Mouse (Mus musculus) urinary bladder, adult 2 months (tissue): ENCODE measurements around the gene Ift122. TPM values are rescaled to one million over a fixed set of nuclear protein-coding genes. Genes with fewer than 3 reads are reported as not detected.
"Not testable (repeated sequence)": the region's sequence is repeated elsewhere in the genome, so short reads cannot be mapped to it uniquely, and the experiment has no call there.

Source experiments
- DNase-seq: peaks from one replicate; pipeline ENCODE4 v3.0.0; 2022; ENCODE audit warnings: low spot score
- polyA plus RNA-seq: library from polyadenylated mRNA; depleted of rRNA; stranded (reverse); fragments of >200 nt; gene quantifications from 2 replicates; pipeline ENCODE4 v1.2.3, GENCODE M21; 2012

Gene Ift122
- polyA plus RNA-seq, 1 experiment: 12.8 TPM

DNA sequence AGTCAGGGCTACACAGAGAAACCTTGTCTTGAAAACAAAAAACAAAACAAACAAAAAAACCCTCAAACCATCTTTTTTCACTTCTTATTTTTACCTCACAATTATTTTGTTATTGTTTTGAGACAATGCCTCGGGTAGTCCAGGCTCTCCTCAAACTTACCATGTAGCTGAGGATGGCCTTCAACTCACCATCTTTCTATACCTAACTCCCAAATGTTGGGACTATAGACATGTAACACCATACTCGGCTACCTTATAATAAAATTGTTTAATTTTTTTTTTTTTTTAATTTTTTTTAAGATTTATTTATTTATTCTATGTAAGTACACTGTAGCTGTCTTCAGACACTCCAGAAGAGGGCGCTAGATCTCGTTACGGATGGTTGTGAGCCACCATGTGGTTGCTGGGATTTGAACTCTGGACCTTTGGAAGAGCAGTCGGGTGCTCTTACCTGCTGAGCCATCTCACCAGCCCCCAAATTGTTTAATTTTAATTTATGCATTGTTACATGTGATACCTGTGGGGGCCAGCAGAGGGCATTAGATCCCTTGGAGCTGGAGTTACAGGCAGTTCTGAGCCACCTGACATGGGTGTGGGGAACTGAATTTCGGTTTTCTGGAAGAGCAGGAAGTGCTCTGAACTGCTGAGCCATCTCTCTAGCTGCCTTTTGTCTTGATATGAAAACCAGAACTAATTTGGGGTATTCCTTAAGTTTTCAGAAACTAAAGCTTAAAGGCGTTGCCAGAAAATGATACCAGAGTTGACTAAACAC, 6.4 kb upstream of the Ift122 start:
- no peak for DNase-seq

DNA sequence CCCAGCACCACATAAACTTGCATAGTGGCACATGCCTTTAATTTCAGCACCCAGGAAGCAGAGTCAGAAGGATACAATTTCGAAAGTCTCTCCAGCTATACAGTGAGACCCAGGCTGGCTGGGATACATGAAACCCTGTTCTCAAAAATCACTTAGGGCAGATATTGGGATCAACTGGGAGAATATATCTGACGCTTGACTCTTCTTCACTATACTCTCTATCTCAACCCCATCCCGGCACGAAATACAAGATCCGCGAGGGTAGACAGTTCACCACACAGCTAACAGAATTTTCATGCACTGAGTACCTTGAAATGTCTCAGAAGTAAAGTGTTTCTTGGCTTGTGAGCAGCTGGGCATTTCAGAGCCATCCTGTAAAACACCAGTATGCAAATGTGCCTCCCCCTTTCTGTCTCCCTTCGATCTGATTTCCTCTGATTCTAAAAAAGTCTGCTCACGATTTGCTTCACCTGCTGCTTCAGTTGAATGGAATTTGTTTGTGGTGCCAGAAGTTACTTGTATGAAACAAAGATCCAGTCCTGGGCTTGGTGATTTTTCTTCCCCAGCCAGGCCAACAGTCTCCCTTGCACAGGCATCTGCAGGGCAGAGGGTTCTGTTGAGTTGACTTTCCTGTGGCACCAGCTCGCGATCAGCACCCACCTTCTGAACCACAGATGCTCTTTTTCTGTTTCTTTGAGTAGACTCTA, 4.5 kb upstream of the Ift122 start:
- no peak for DNase-seq

DNA sequence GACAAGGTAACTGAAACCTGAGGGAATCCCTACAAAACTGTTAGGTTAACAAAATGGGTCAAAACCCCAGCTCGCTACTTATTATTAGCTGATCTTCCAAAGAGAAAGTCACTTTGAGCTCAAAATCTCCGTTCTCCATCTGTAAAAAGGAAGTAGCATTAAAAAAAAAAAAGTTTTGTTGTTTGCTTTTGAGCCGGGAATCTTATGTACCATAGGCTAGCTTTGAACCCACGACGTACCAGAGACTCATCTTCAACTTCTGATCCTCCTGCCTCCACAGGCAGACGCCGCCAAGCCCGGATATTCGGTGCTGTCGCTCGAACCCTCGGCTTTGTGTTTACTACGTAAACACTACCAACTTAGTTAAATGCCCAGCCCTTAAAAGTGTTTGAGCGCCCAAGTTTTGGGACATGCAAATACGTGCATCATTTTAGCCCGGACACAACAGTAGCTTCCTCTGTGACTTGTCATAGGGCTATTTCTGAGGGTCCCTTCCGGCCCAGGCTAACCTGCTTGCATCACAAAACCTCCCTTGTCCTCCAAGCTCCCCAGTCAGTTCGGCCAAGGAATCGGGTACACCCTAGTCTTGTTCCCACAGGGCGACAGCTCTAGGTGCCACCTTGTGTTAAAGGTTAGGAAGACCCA, 702 bp upstream of the Ift122 start:
- no peak for DNase-seq

DNA sequence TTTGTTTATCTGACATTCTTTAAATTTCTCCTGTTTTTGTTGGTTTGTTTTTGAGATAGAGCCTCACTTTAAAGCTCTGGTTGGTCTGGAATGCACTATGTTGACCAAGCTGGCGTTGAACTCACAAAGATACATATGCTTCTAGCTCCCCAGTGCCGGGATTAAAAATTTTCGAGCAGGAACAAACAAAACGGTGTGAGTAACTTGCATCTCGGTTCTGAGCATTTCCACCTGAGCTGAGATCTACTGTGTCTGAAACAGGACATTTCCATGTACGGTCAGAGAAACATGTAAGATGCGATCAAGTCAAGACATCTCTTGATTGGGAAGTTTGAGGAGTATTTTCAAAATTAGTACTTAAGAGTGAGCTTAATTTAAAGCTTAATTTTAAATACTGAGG, 715 bp downstream of the Ift122 start:
- DNase-seq: no peak

DNA sequence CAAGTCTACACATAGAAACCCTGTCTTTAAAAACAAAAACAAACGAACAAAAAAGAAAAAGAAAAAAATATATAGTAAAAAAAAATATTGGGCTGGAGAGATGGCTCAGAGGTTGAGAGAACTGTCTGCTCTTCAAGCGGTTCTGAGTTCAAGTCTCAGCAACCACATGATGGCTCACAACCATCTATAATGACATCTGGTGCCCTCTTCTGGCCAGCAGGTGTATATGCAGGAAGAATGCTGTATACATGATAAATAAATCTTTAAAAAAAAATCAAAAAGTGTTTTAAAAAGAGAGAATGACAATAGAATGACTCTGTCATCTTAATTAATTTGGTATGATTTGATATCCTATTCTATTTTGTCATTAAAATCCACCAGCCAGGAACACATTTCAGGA, 1.2 kb downstream of the Ift122 start:
- no peak for DNase-seq

DNA sequence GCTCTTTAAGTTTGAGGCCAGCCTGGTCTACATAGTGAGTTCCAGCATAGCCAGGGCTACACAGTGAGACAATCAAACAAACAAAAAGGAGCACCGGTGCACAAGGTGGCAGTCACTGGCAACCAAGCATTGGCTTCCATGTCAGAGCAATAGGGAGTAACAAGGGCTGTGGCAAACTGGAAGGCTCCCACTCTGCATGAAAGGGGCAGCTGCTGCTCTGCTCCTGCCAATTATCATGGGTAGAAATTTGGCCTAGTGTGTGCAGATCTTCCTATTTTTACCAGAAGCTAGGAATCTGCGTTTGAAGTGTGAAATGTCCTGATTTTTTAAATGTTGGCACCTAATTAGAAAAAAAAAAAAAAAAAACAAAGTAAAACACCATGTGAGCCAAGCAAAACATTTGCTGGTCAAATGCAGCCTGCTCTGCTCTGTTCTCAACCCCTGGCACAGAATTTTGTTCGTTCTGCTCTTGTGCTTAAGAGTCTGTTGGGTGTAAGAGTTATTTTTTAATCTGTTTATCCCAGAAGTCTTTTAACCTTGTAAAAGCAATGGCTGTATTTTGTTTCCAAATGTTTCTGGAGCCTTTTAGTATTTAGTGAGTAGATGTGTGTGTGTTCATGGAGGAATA, 2.6 kb downstream of the Ift122 start:
- DNase-seq: no peak

DNA sequence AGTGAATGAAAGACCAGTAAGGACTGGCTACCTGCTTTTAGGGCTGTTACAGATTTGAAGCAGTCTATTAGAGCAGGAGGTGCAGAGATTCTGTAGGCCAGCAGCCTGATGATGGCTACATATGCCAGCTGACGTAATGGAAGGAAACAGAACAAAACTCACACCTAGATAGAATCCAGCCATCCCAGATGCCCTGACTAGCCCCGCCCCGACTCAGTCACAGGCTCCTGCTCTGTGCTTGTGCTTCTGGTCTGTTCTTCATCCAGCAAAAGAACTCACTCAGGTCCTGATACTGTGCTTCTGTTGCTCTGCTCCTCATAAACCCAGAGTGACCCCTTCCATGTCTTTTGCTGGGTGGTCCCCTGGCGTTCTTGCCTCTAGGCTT, 3.1 kb downstream of the Ift122 start:
- no peak for DNase-seq

DNA sequence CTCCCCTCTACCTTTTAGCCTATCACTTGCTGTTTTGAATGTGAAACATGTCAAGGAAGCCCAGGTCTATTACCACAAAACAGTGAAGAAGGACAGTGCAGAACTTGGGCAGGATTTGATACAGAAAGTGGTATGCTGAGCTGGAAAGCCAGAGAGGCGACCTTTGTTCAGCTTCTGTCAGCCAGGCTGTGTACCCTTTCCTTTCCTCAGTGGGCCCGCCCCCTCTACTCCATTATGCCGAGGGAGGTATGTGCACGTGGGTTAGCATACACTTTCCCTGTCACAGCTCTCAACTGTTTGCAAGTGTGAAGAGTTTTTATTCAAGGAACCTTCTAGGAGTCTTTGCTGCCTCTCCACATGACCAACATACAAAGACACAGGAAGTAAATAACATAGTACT, 6.0 kb downstream of the Ift122 start:
- DNase-seq: no peak

DNA sequence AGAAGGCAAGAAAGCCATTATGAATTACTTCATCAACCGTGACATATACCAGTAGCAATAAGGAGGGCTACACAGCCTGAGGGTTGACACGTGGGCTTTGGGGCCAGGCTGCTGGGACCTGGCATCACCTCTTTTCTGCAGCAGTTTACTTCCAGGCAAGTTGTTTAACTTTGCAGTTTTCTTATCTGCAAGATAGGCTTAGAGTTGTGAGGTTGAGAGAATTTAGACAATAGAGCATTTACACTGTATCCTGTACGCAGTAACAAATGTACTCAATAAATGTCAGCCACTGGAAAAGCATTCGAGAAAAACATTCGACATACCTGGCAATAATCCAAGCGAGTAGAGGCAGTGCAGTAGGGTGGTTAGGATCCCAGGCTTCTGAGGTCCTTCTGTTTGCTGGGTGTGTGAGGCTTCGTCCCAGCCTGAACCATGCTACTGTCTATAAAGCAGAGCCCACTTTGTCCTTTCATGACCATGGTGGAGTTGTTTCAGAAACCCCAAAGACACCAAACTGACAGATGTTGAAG, 6.8 kb downstream of the Ift122 start:
- DNase-seq: no peak

DNA sequence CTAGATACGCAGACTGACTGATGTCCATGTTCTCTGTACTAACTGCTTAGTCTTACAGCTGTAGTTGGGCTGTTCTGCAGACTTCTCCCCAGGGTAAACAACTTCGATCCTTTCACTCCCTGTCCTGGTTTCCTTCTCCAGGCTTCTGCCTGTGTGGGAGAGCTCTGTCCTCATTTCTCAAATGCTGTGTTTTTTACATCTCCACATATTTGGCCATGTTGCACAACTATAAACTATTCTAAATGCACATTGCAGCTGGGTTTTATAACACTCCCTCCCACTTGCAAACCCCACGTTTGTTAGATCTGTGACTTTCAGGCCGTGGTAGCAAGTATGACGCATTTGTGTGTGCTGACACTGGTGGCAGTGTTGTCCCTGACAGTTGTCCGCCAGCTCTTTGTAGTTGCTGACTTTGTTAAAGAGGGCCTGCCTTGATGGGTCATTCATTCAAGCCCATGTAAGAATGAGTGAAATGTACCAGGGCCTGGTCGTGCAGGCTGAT, 10.1 kb downstream of the Ift122 start:
- no peak for DNase-seq

DNA sequence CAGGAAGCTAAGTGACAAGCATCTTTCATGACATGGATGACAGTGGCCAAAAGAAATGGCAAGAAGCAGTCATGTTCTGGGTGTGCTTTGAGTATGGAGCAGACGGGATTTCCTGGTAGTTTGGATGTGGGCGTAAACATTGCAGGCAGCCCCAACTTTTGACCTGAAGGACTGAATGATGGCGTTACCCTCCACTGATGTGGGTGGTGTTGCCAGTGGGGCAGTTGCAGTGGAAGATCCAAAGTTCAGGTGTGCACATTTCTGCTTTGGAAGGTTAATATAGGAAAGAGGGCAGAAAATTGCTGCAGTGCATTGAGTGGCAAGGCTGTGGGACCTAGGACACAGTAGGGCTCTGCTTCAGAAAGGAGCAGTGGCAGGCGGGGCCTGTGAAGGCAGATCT, 12.0 kb downstream of the Ift122 start:
- no peak for DNase-seq

DNA sequence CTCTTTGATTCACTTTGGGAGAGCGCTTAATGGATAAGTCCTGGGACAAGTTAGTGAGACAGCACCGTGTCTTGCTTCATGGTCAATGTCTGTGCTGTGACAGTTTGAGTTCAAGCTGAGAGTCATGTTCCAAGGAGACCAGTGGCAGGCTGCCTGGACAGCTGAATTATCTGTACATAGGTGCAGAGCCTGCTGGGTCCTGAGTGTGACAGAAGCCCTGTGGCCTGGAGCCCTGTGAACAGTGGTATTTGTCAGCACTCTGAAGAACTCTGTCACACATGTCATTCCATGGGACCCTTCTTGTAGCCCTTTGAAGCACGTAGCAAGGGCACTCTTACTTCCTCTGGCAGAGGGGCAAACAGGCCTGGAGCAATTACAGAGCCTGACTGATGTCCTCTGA, 13.9 kb downstream of the Ift122 start:
- not testable (repeated sequence) for DNase-seq

DNA sequence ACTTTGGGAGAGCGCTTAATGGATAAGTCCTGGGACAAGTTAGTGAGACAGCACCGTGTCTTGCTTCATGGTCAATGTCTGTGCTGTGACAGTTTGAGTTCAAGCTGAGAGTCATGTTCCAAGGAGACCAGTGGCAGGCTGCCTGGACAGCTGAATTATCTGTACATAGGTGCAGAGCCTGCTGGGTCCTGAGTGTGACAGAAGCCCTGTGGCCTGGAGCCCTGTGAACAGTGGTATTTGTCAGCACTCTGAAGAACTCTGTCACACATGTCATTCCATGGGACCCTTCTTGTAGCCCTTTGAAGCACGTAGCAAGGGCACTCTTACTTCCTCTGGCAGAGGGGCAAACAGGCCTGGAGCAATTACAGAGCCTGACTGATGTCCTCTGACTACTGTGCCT, 18.0 kb downstream of the Ift122 start:
- not testable (repeated sequence) for DNase-seq

DNA sequence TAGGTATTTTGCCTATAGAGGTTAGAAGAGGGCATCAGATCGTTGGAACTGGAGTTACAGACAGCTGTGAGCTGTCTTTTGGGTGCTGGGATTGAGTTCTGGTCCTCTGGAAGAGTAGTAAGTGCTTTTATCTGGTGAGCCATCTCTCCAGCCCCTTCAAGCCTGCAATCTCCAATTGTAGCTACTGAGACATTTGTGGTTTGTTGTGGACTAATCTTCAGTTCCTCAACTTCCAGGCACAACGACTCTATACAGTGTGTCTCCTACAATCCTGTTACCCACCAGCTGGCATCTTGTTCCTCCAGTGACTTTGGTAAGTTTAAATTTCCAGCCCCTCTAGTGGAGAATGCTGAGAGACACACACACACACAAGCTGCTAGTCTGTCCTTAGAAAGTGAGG, 24.0 kb downstream of the Ift122 start:
- no peak for DNase-seq

DNA sequence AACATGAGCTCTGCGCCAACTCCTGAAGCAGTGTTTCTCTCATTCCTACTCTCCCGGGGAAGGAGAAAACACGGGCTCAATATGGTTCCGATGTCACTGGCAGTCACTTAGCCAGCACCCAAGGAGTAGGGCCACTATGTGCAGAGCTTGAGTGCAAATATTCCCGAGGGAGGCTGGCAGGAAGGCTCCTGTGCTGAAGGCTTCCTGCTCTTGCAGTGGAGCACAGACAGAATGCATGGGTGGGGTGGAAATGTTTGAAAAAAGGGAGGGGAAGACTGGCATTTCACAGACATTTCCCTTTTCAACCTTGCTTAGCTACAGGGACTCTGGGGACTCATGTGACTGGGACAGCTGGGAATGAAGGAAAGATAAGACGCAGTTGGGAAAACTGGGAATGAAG, 25.4 kb downstream of the Ift122 start:
- DNase-seq: no peak

DNA sequence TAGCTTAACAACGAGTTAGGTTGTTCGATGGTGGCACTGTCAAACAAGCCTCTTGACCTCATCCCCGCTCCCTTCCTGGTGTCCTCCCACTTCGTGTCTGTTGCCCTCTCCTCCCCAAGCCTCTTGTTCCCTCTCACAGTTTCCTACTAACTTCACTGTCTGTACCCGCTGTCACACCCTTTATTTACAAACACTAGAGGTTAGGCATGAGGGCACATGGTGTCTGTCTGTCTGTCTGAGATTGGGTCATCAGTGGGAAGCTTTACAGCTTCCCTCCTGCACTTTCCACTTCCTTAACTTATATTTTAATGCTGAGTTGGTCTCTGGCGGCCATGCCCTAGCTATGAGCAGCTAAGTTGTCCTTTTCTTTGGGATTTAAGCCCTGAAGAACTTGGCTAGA, 26.5 kb downstream of the Ift122 start:
- no peak for DNase-seq

DNA sequence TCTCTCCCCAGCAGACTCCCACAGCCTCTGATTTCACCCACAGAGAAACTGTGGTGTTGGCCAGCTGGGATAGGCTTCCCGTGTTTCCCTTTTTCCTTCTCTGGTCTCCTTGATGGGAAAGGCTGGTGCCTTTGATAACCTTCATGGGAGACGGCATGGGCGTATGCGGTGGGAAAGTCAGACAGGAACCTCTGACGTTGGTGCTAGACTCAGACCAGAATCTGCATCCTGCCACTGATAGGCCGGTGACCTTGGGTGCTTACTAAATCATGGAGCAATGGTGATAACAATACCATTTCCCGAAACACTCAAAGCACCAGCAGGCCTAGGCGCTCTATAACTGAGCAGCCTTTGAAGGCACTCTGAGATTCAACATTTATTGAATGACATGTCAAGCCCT, 27.5 kb downstream of the Ift122 start:
- DNase-seq: no peak

DNA sequence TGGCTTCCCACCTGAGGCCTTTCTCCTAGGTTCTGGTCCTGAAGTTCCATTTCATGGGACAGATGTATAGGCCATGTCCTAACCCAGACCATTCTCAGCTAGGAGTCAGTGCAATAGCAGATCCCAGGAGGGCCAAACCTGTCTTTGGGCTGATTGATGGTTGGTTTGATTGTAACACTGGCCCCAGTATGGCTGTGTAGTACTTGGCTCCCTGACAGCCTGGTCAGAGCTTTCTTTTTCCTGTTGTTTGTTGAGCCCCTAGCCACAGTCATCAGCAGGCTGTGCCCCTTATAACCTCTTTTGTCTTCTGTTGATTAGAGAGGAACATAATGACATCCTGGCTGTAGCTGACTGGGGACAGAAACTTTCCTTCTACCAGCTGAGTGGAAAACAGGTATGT, 30.7 kb downstream of the Ift122 start:
- no peak for DNase-seq

DNA sequence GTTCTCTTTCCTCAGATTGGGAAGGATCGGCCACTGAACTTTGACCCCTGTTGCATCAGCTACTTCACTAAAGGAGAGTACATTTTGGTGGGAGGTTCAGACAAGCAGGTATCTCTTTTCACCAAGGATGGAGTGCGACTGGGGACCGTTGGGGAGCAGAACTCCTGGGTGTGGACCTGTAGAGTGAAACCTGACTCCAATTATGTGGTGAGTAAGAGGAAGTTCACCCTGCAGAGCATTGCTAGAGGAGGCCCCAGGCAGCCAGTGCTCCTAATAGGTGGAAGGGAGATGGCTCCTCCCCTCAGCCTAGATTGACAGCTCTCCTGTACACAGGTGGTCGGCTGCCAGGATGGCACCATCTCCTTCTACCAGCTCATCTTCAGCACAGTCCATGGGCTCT, 33.6 kb downstream of the Ift122 start:
- no peak for DNase-seq

DNA sequence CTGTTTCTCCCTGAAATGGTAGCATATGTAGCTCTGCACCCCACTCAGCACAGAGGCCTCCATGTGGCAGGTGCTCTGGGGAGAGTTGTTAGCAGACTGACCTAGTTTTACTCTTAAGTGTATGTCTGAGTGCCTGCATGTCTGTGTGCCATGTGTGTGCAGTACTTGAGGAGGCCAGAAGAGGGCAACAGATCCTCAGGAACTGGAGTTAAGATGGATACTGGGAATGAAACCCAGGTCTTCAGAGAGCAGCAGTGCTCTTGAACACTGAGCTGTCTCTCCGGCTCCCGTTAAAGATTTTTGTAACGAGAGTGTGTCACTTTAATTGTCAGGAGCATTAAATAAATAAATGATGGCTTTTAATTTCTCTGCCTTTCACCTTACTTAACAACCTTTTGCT, 35.0 kb downstream of the Ift122 start:
- DNase-seq: no peak

DNA sequence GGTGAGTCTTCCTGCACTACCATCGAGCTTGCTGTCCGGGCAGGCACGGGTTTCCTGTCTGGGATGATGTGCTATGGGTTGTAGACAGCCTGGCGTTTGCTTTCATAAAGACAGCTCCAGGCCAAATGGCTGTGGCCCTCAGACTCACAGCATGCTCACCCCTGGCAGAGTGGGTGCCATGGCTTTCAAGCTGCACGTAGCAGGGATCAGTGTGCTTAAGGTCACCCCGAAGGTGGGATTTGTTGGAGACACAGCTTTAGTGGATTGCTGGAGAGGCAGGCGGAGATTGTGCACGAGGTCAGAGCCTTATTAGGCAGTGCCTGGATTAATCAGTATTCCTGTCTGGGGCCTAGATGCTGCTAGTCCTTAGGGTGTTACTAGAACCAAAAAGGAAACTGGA, 37.3 kb downstream of the Ift122 start:
- no peak for DNase-seq

DNA sequence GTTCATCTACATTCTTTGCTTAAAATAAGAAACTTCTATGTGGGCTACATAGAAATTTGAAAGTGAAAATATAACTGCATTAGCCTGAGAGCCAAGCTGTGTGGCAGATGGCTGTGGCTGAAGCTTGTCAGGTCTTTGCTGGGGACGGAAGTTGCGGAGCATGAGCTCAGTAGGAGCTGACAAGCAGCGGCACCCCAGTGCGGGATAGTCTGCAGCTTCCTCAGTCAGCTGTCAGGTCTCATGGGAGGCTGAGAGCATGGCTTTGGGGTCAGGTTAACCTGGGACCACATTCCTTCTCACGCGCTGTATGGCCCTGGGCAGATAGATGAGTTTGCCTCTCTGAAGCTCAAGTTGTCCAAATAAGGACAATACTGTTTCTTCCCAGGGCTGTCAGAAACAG, 37.8 kb downstream of the Ift122 start:
- no peak for DNase-seq
